ENCODE assay signal across 8 mouse cellular contexts in the genomic region with DNA sequence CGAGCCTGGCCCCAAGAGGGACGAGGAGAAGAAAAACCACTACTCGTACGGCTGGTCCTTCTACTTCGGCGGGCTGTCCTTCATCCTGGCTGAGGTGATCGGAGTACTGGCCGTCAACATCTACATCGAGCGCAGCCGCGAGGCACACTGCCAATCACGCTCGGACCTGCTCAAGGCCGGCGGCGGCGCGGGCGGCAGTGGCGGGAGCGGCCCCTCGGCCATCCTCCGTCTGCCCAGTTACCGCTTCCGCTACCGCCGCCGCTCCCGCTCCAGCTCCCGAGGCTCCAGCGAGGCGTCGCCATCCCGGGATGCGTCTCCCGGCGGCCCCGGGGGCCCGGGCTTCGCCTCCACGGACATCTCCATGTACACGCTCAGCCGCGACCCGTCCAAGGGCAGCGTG. TPM values are rescaled to one million over a fixed set of nuclear protein-coding genes. Genes with fewer than 3 reads are reported as not detected.
DNase-seq lines count a peak whose midpoint lies in the region; ATAC-seq and TF ChIP-seq lines count a peak whose summit lies in the region.

No protein-coding gene starts in this region.

- no peak for DNase-seq in heart, postnatal 25 days (ENCODE audit: low spot score)
- DNase-seq in cerebellum, postnatal 14 days = peak; percentile 75 to 82
- peak; percentile 43 for DNase-seq in kidney, postnatal 14 days
- DNase-seq in midbrain, embryonic 10.5 days (ENCODE audit: low spot score) = peak; percentile 67

- H3K9me3 ChIP-seq in heart, embryonic 11.5 days (replicated peaks; ENCODE audit: control insufficient read depth, low read length) = peaks cover 5% of the 10 kb centered on the region; the same call in 1 of the 2 replicates
- no peaks in the 10 kb centered on the region for H3K9me3 ChIP-seq in heart, embryonic 14.5 days (ENCODE audit: control insufficient read depth, low read length)
- 0 out of 2 replicates have a peak, but pooled peaks cover 3% of the 10 kb centered on the region for H3K9me3 ChIP-seq in midbrain, embryonic 10.5 days (replicated peaks)

- peak overlapping the region; percentile 59 for H3K9ac ChIP-seq in heart, embryonic 11.5 days (ENCODE audit: low read depth, low read length)
- H3K9ac ChIP-seq in heart, embryonic 14.5 days (ENCODE audit: low read length) = peak overlapping the region; percentile 73

- intact Hi-C loops in heart, postnatal 25 days (cut with DNase I) = no loop called here

- H3K27ac ChIP-seq in heart, embryonic 11.5 days (ENCODE audit: low read depth, low read length) = no peak overlapping the region
- no peak overlapping the region for H3K27ac ChIP-seq in heart, embryonic 14.5 days (replicated peaks in 1 of 2; ENCODE audit: control insufficient read depth in 1 of 2, insufficient read depth in 1 of 2, low read depth in 2 of 2, low read length in 2 of 2)
- peak overlapping the region; percentile 78 for H3K27ac ChIP-seq in midbrain, embryonic 10.5 days (replicated peaks)
- no peak overlapping the region for H3K27ac ChIP-seq in testis, adult 2 months (ENCODE audit: control insufficient read depth, insufficient read depth, low read depth, low read length)

- no peak for TF ChIP-seq POLR2A in testis, adult 2 months (IDR thresholded peaks at IDR 0.05; ENCODE audit: control insufficient read depth, low read depth, low read length)

- no peak; the same call in 1 of the 2 replicates for ATAC-seq in heart, embryonic 11.5 days (replicated peaks; ENCODE audit: insufficient number of reproducible peaks, low FRiP score, low TSS enrichment)
- ATAC-seq in heart, embryonic 14.5 days (ENCODE audit: insufficient number of reproducible peaks, insufficient read depth, low FRiP score, low read depth) = peak; percentile 23; the same call in 1 of the 2 replicates
- ATAC-seq in inflammation-experienced regulatory T-cells, adult 6 months = no peak

- under 1% methylated on average over 32 of the region's 47 CpGs for WGBS in heart, embryonic 11.5 days (ENCODE audit: insufficient replicate concordance)
- under 1% methylated on average over 45 of the region's 47 CpGs for WGBS in heart, embryonic 14.5 days
- under 1% methylated on average over 47 of the region's 47 CpGs for WGBS in midbrain, embryonic 10.5 days

- no peak for TF ChIP-seq CTCF in testis, adult 2 months (IDR thresholded peaks at IDR 0.05; ENCODE audit: control insufficient read depth, insufficient read depth, insufficient replicate concordance, low read depth, low read length)

- peak overlapping the region; percentile 66 for H3K4me3 ChIP-seq in heart, embryonic 11.5 days (ENCODE audit: low read depth, low read length)
- peak overlapping the region; percentile 52 to 67 for H3K4me3 ChIP-seq in heart, embryonic 14.5 days (ENCODE audit: control insufficient read depth in 1 of 2, insufficient read depth in 1 of 2, low read depth in 1 of 2, low read length in 2 of 2)
- H3K4me3 ChIP-seq in midbrain, embryonic 10.5 days = peak overlapping the region; percentile 69
- H3K4me3 ChIP-seq in testis, adult 2 months (ENCODE audit: control insufficient read depth, low read depth, low read length) = peak overlapping the region; percentile 79

- H3K4me2 ChIP-seq in heart, embryonic 11.5 days = peak overlapping the region; percentile 100
- peak overlapping the region; percentile 99 for H3K4me2 ChIP-seq in heart, embryonic 14.5 days (ENCODE audit: low read length)

- H3K36me3 ChIP-seq in heart, embryonic 11.5 days (ENCODE audit: control insufficient read depth, insufficient read depth, low read length) = no peaks in the 10 kb centered on the region
- no peaks in the 10 kb centered on the region for H3K36me3 ChIP-seq in heart, embryonic 14.5 days (ENCODE audit: control insufficient read depth, insufficient read depth, low read length)
- no peaks in the 10 kb centered on the region for H3K36me3 ChIP-seq in midbrain, embryonic 10.5 days
- no peaks in the 10 kb centered on the region for H3K36me3 ChIP-seq in testis, adult 2 months (ENCODE audit: control insufficient read depth, insufficient read depth, low read length)

- peaks cover 10% of the 10 kb centered on the region; the same call in 1 of the 2 replicates for H3K4me1 ChIP-seq in heart, embryonic 11.5 days (ENCODE audit: control insufficient read depth, insufficient read depth, low read length)
- H3K4me1 ChIP-seq in heart, embryonic 14.5 days (ENCODE audit: control insufficient read depth in 2 of 2, insufficient read depth in 2 of 2, low read length in 2 of 2) = peaks cover 5 to 7% of the 10 kb centered on the region in 2 experiments; a peak in 2 of 4 replicates
- peaks cover 29% of the 10 kb centered on the region for H3K4me1 ChIP-seq in midbrain, embryonic 10.5 days
- H3K4me1 ChIP-seq in testis, adult 2 months (ENCODE audit: control insufficient read depth, insufficient read depth, low read length) = peaks cover 18% of the 10 kb centered on the region

- peaks cover 82% of the 10 kb centered on the region for H3K27me3 ChIP-seq in heart, embryonic 11.5 days (ENCODE audit: control insufficient read depth, insufficient read depth, low read length)
- peaks cover 74% of the 10 kb centered on the region for H3K27me3 ChIP-seq in heart, embryonic 14.5 days (ENCODE audit: control insufficient read depth, insufficient read depth, low read length)
- peaks cover 84% of the 10 kb centered on the region for H3K27me3 ChIP-seq in midbrain, embryonic 10.5 days (ENCODE audit: low read depth, poor library complexity, severe bottlenecking)
- H3K27me3 ChIP-seq in testis, adult 2 months (ENCODE audit: control insufficient read depth, insufficient read depth, low read length) = no peaks in the 10 kb centered on the region

RNA-seq across cellular contexts. Expression of a gene that starts 9.1 kb away (rescaled TPM):
- polyA plus RNA-seq in heart, embryonic 11.5 days (2014; fragmentation: Nextera tagmentation; extraction: Ambion mirVana) = 18.3 and 19.0 TPM in 2 replicates
- under 1 TPM; 0.45 to 0.70 TPM for total RNA-seq in heart, postnatal 25 days (2021)
- 19.0 and 19.1 TPM in 2 replicates for polyA plus RNA-seq in heart, embryonic 14.5 days (2014; fragmentation: Nextera tagmentation; extraction: Ambion mirVana)
- not detected in 2 replicates for polyA plus RNA-seq in midbrain, embryonic 10.5 days (2016; fragmentation: Nextera tagmentation; extraction: Ambion mirVana)
- 0.05 and 0.11 TPM in 2 replicates for polyA plus RNA-seq in testis, adult 2 months (2012; rRNA removed)
- polyA plus RNA-seq in inflammation-experienced regulatory T-cells, adult 6 months (2017; shearing (Covaris generic)) = not detected

RNA-seq across cellular contexts. Expression of a gene that starts 24.4 kb away (rescaled TPM):
- polyA plus RNA-seq in heart, embryonic 11.5 days (2014; fragmentation: Nextera tagmentation; extraction: Ambion mirVana) = 1.7 and 1.8 TPM in 2 replicates
- total RNA-seq in heart, postnatal 25 days (2021) = not detected
- polyA plus RNA-seq in heart, embryonic 14.5 days (2014; fragmentation: Nextera tagmentation; extraction: Ambion mirVana) = 0.28 and 0.63 TPM in 2 replicates
- polyA plus RNA-seq in midbrain, embryonic 10.5 days (2016; fragmentation: Nextera tagmentation; extraction: Ambion mirVana) = 5.1 and 8.3 TPM in 2 replicates
- polyA plus RNA-seq in testis, adult 2 months (2012; rRNA removed) = 10.9 and 13.1 TPM in 2 replicates
- not detected for polyA plus RNA-seq in inflammation-experienced regulatory T-cells, adult 6 months (2017; shearing (Covaris generic))

Comparison
In these comparisons a context has a peak if more than half of its experiments do, and no peak if none do; other contexts are left out.
1. RNA of a gene that starts 9.1 kb away (polyA plus RNA-seq): 19.0 to 19.1 TPM in heart, embryonic 14.5 days and 18.3 to 19.0 TPM in heart, embryonic 11.5 days; 0.05 to 0.11 TPM in testis, adult 2 months, not detected in midbrain, embryonic 10.5 days and not detected in inflammation-experienced regulatory T-cells, adult 6 months; every median in the first group is over 10 times any median in the second.
2. Peak in every context shown above with its lines, with median percentiles within 50 percentile points of each other: H3K4me3 ChIP-seq.